Mouse (Mus musculus) embryonic facial prominence, embryonic 14.5 days (tissue): ENCODE measurements at regions not wholly inside any gene's neighbourhood (a gene's known extent, or its start where the extent isn't known, plus 50 kb on each side); places are given as distances from the start of the nearest gene placed in this dataset.

ENCODE experiments used
- ATAC-seq: fragments of 200-750 bp; cut with Nextera tagmentation; 2 replicates; pipeline ENCODE4 v1.8.0; 2017; ENCODE audit warnings: low read depth, moderate number of reproducible peaks, moderate TSS enrichment
- DNase-seq: peaks from one replicate; pipeline ENCODE4 v3.0.0-alpha.2; 2015; ENCODE audit warnings: low spot score
- H3K27ac ChIP-seq: fragments of 300-500 bp; sonication (generic); replicated peaks from 2 replicates; pipeline ENCODE4 v1.5.1; 2014; ENCODE audit warnings: low read depth, mild to moderate bottlenecking, low read length, moderate library complexity
- H3K27me3 ChIP-seq: fragments of 300-500 bp; sonication (generic); replicated peaks from 2 replicates; pipeline ENCODE4 v1.6.1; 2014; ENCODE audit warnings: low read length; ENCODE audit not compliant: control insufficient read depth, insufficient read depth
- H3K36me3 ChIP-seq: fragments of 300-500 bp; sonication (generic); 2 replicates; pipeline ENCODE4 v1.6.1; 2014; ENCODE audit warnings: low read length, mixed read lengths; ENCODE audit not compliant: control insufficient read depth, insufficient read depth
- H3K4me1 ChIP-seq: fragments of 300-500 bp; sonication (generic); 2 replicates; pipeline ENCODE4 v1.6.1; 2014; ENCODE audit warnings: antibody characterized with exemption, low read length; ENCODE audit not compliant: control insufficient read depth, insufficient read depth
- H3K4me2 ChIP-seq: fragments of 300-500 bp; sonication (generic); 2 replicates; pipeline ENCODE4 v1.6.1; 2014; ENCODE audit warnings: low read depth, mild to moderate bottlenecking, low read length, moderate library complexity, mixed read lengths
- H3K4me3 ChIP-seq: fragments of 300-500 bp; sonication (generic); 2 replicates; pipeline ENCODE4 v1.5.1; 2014; ENCODE audit warnings: low read depth, mild to moderate bottlenecking, low read length
- H3K9ac ChIP-seq: fragments of 300-500 bp; sonication (generic); 2 replicates; pipeline ENCODE4 v1.6.1; 2014; ENCODE audit warnings: low read depth, mild to moderate bottlenecking, low read length, moderate library complexity, mixed read lengths
- H3K9me3 ChIP-seq: fragments of 300-500 bp; sonication (generic); 2 replicates; pipeline ENCODE4 v1.6.1; 2016; ENCODE audit warnings: low read length; ENCODE audit not compliant: control insufficient read depth
- WGBS: fragments of 180-500 bp; shearing (Covaris S2); extraction: QIAGEN DNeasy Blood & Tissue Kit; methylation state at CpG from one replicate; pipeline ENCODE4 v1.1.7; 2014; 5-methylcytosine and 5-hydroxymethylcytosine counted together

GRCm38 (mm10) chr12:10223832-10224231, 145.9 kb upstream of the Nt5c1b start:
- no peak overlapping the region for H3K27ac ChIP-seq
- H3K4me2 ChIP-seq: no peak overlapping the region
- WGBS: 30% methylated on average over 4 of the region's 4 CpGs
- no peak for ATAC-seq
- H3K4me3 ChIP-seq: no peak overlapping the region
- H3K9me3 ChIP-seq: no peaks in the 10 kb centered on the region
- no peak overlapping the region for H3K9ac ChIP-seq
- DNase-seq: peak; percentile 79
- no peaks in the 10 kb centered on the region for H3K36me3 ChIP-seq
- H3K27me3 ChIP-seq: no peaks in the 10 kb centered on the region
- H3K4me1 ChIP-seq: no peaks in the 10 kb centered on the region

GRCm38 (mm10) chr12:10231144-10231543, 138.6 kb upstream of the Nt5c1b start:
- peaks cover 4% of the 10 kb centered on the region; the same call in 1 of the 2 replicates for H3K4me1 ChIP-seq
- no peaks in the 10 kb centered on the region for H3K9me3 ChIP-seq
- WGBS: 58% methylated on average over 4 of the region's 4 CpGs
- H3K9ac ChIP-seq: no peak overlapping the region
- H3K36me3 ChIP-seq: no peaks in the 10 kb centered on the region
- H3K4me3 ChIP-seq: no peak overlapping the region
- H3K27me3 ChIP-seq: no peaks in the 10 kb centered on the region
- ATAC-seq (no peak), DNase-seq (peak; percentile 32)
- H3K27ac ChIP-seq: no peak overlapping the region
- H3K4me2 ChIP-seq: no peak overlapping the region

GRCm38 (mm10) chr12:10231683-10232082, 138.1 kb upstream of the Nt5c1b start:
- no peak for ATAC-seq
- H3K36me3 ChIP-seq: no peaks in the 10 kb centered on the region
- DNase-seq: no peak
- no peak overlapping the region for H3K4me3 ChIP-seq
- H3K9ac ChIP-seq: no peak overlapping the region
- no peaks in the 10 kb centered on the region for H3K27me3 ChIP-seq
- H3K4me1 ChIP-seq: peaks cover 4% of the 10 kb centered on the region; the same call in 1 of the 2 replicates
- H3K9me3 ChIP-seq: no peaks in the 10 kb centered on the region
- H3K27ac ChIP-seq: no peak overlapping the region
- 18% methylated on average over 4 of the region's 4 CpGs for WGBS
- no peak overlapping the region for H3K4me2 ChIP-seq

GRCm38 (mm10) chr12:10248110-10248509, 121.7 kb upstream of the Nt5c1b start:
- Histone ChIP-seq H3K36me3 (no peaks in the 10 kb centered on the region), H3K4me2 (no peak overlapping the region), H3K9me3 (no peaks in the 10 kb centered on the region), H3K4me3 (no peak overlapping the region), H3K4me1 (no peaks in the 10 kb centered on the region), H3K27me3 (no peaks in the 10 kb centered on the region), H3K27ac (no peak overlapping the region), H3K9ac (no peak overlapping the region)
- ATAC-seq: no peak
- no peak for DNase-seq

GRCm38 (mm10) chr12:10256385-10256784, 113.4 kb upstream of the Nt5c1b start:
- Histone ChIP-seq H3K27me3 (no peaks in the 10 kb centered on the region), H3K9ac (no peak overlapping the region), H3K27ac (no peak overlapping the region), H3K4me1 (no peaks in the 10 kb centered on the region), H3K9me3 (no peaks in the 10 kb centered on the region), H3K36me3 (no peaks in the 10 kb centered on the region), H3K4me2 (no peak overlapping the region), H3K4me3 (no peak overlapping the region)
- DNase-seq (no peak), ATAC-seq (no peak)
- WGBS: 61% methylated on average over 3 of the region's 3 CpGs

GRCm38 (mm10) chr12:10266201-10266600, 103.6 kb upstream of the Nt5c1b start:
- no peak overlapping the region for H3K4me3 ChIP-seq
- no peaks in the 10 kb centered on the region for H3K36me3 ChIP-seq
- DNase-seq (no peak), ATAC-seq (no peak)
- no peak overlapping the region for H3K4me2 ChIP-seq
- no peaks in the 10 kb centered on the region for H3K27me3 ChIP-seq
- H3K4me1 ChIP-seq: no peaks in the 10 kb centered on the region
- H3K27ac ChIP-seq: no peak overlapping the region
- 29% methylated on average over 1 of the region's 1 CpGs for WGBS
- H3K9ac ChIP-seq: no peak overlapping the region
- H3K9me3 ChIP-seq: no peaks in the 10 kb centered on the region

GRCm38 (mm10) chr12:10272038-10272437, 97.7 kb upstream of the Nt5c1b start:
- no peak overlapping the region for H3K27ac ChIP-seq
- no peaks in the 10 kb centered on the region for H3K36me3 ChIP-seq
- ATAC-seq (no peak), DNase-seq (peak; percentile 9)
- H3K9me3 ChIP-seq: no peaks in the 10 kb centered on the region
- H3K9ac ChIP-seq: no peak overlapping the region
- H3K4me1 ChIP-seq: no peaks in the 10 kb centered on the region
- no peak overlapping the region for H3K4me3 ChIP-seq
- 60% methylated on average over 5 of the region's 5 CpGs for WGBS
- H3K4me2 ChIP-seq: no peak overlapping the region
- H3K27me3 ChIP-seq: no peaks in the 10 kb centered on the region

GRCm38 (mm10) chr12:10275226-10275625, 94.5 kb upstream of the Nt5c1b start:
- DNase-seq (no peak), ATAC-seq (no peak)
- H3K4me1 ChIP-seq: no peaks in the 10 kb centered on the region
- H3K9me3 ChIP-seq: no peaks in the 10 kb centered on the region
- H3K36me3 ChIP-seq: no peaks in the 10 kb centered on the region
- no peaks in the 10 kb centered on the region for H3K27me3 ChIP-seq
- no peak overlapping the region for H3K4me2 ChIP-seq
- H3K4me3 ChIP-seq: no peak overlapping the region
- 79% methylated on average over 1 of the region's 1 CpGs for WGBS
- no peak overlapping the region for H3K9ac ChIP-seq
- H3K27ac ChIP-seq: no peak overlapping the region

GRCm38 (mm10) chr12:10292646-10293045, 77.1 kb upstream of the Nt5c1b start:
- Histone ChIP-seq H3K9ac (no peak overlapping the region), H3K4me1 (no peaks in the 10 kb centered on the region), H3K27ac (no peak overlapping the region), H3K27me3 (no peaks in the 10 kb centered on the region), H3K4me3 (no peak overlapping the region), H3K4me2 (no peak overlapping the region), H3K36me3 (no peaks in the 10 kb centered on the region), H3K9me3 (no peaks in the 10 kb centered on the region)
- WGBS: 66% methylated on average over 4 of the region's 4 CpGs
- no peak for ATAC-seq
- no peak for DNase-seq
